Mouse (Mus musculus) spleen, adult 18-20 months (tissue): ENCODE measurements around the gene Islr2.

ENCODE experiments used
- DNase-seq, 2 experiments: peaks; one replicate each; pipeline ENCODE4 v3.0.0; 2022; ENCODE audit warnings: mixed read lengths in 2 of 2

The Islr2 gene

DNA sequence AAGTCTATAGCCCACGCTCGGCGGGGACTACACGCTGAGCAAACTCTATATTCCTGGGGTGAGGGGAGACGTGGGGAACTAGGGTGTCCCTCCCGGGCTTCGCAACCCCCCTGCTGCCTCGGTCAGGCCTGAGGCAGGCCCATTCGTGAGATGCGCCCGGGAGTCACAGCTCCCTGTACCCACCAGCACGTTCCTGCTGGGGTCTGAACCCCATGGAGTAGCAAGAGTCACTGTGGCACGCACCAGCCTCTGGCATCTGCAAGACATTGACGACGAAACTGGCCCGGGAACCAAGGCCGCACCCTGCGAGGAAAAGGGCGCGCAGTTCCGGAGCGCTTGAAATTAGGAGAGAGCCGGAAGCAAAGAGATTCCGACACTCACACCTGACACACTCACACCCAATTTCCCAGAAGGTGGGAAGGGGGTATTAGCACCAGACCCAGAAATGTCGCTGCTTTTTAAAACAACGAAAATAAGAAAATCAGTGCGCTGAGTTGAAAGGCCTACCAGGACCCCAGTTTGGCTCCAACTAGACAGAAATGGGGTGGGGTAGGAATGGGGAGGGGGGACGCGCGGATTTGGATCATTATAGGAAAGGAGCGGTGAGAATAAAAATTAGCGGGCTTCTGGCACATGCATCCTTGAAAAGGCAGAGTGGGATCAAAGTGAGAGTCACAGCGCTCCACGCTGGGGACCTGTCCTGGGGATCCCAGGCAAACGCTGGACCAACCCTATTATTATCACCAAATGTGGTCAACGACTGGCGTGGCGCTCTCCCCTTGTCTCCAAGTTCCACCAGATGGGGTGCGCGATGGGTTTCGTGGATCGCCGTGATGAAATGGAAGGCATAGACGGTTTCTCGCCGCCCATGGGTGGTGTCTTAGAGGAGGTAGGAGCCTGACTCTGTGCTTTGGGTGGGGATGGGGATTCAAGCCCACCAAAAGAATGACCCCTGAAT lies 7.2 kb downstream of the Islr2 start:
- DNase-seq, result no peak

DNA sequence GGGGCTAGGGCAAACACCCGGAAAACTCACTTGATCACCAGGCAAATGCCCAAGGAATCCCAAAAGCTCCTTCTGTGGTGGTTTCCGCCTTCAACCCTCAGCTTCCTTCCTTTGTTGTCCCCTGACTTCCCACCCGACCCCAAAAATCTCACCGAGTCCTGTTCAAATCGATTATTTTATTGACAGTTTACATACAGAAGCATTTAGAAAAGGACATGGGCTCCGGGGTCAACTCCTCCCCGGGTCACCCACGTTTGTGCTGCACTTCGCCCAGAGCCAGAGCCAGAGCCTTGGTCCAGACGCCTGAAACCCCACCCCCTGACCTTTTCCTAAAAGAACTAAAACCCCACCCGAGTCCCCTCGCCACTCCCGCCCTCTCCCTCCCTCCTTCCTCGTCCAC lies 8.0 kb downstream of the Islr2 start:
- DNase-seq, result no peak

DNA sequence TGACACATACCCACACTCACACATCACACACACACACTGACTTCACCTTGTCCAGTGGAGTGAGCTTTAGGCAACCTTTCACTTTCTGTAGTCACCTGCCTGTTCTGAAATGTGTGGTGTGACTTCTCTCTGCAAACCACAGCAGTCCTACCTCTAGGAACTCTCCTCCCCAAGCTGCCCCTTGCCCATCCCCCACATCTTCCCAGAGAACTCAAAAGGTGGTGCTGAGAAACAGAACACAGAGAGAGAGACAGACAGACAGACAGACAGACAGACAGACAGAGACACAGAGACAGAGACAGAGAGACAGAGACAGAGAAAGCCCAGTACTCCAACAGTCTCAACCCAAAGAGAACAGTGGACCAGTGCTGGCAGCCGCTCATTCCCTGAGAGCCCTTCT lies 8.4 kb downstream of the Islr2 start:
- no peak for DNase-seq

DNA sequence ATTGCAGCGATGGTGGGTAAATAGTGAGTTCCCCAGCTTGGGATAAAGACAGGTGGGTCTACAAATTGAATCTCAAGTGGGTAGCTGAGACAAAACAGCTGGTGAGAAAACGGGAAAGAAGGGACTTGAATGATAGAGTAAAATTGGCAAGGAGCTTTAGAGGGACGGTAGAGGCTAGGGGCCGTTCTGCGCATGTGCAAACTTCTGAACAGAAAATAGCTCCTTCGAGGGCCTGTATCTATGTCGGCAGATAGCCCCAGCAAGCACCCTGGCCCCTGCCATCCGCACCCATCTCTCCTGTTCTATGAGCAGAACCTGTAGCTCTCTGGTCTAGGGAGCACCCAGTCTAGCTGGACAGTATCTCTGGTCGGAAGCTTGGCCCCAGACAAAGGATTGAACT lies 9.9 kb downstream of the Islr2 start:
- no peak for DNase-seq

DNA sequence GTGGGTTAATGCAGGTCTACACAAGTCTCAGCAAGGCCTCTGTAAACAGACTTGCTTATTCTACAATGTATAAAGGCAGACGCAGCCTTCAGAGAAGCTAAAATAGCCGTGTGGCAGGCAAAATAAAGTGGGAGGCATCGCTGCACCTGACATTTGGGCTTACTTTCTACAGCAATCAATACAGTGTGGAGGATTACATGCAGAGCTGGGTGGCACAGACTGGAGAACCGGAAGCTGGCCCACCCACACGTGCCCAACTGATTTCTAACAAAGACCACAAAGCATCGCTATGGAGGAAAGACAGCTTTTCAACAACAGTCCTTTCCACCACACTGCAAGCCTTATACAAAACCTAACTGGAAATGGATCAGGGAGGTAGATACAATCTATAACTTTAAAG lies 19.7 kb downstream of the Islr2 start:
- no peak for DNase-seq

DNA sequence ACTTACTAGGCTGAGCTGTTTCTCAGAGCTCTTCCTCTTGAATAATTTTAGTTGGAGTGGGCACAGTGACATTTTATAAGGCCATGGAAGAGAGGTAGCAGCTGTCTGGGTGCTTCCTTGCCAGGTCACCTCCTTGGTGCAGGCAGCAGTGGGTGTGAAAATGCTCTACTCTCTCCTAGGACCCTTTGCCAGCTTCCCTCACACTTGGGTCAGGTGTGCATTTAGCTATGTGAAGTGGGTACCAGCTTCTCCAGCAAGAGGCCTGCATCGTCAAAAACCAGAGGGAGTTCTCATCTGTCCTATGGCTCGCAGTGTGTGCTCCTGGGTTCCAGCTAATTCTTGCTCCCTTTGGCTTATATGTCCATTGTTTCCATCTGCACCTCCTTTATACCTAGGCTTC lies 24.7 kb downstream of the Islr2 start:
- no peak for DNase-seq

DNA sequence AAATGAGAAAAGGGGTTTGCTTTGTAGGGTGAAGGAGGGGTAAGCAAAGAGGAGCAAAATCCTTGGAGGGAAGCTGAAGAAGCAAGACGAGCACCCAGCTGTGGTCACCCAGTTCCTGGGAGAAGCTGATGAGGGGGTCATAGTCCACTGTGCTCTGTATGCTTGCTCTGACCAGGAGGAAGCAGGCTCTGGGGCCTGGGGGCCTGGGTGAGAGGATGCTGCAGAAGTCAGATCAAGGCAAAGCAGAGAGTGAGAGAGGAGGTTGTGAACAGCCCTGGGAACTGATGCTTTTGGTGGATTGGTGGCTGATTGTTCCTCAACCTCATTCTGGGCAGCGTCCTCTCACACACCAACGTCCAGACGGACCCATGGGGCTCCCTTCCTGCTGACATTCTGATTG lies 27.0 kb downstream of the Islr2 start:
- no peak for DNase-seq

DNA sequence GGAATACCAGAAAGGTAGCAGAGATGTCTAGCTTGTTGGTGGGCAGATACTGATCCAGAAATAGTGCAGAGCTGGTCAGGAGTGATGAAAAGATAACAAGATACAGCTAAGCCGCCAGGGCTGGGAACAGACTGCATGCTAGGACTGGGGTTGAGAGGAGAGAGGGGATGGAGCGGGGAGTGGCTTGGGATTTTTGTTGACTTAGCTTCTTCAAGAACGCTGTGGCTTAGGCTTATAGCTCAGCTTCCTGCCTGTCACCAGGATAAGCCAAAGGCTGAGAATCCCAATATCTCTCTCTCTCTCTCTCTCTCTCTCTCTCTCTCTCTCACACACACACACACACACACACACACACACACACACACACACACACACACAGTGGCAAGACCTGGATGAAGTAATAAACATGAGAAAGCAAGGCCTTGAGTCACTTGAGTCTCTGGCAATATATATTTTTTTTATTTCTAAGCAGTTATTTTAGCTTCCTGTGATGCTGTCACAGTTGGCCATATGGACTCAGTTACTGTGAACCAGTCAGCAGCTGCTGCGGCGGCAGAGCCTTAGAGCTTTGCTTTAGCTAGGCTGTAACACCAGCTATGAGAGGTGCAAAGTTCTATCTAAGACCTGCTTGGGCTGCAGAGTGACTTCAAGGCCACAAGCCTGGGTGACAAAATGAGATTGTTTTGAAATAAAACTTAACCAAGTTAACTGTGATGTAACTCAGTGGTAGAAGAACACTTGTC lies 28.2 kb downstream of the Islr2 start:
- DNase-seq, result no peak

DNA sequence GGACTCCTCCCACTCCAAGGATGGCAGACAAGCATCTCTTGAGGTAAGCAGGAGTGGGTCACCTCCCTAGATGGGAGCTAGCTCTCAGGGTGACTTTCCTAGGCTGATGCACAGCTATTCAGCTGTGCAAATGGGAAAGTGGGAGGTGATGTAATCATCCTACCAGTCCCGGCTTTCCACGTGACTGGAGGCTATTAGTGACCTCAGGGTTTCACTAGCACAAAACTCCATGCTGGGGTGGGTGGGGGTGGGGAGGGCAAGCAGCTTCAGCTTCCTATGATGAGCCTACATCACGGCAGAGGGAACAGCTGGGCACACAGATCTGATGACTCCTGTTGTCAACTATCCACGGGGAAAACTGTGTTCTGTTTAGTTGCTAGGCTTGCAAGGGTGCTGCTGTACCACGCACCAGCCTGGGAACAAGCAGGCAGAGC lies 29.3 kb downstream of the Islr2 start:
- no peak for DNase-seq

DNA sequence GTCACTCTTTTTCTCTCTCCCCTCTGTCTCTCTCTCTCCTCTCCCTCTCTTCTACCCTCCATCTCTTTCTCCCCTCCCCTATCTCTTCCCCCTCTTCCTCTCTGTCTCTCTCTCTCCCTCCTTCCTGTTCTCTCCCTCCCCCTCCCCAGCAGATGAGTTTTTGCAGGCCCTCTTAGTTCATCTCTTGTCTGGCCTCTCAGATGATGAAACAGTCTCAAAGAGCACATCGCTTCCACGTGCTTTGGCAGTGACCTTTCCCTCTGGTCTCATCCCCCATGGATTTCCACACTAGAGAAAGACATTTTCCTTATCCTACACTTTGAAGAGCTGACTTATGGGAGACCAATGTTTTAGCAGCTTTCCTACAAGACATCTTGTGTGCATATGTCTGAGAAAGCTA lies 31.3 kb downstream of the Islr2 start:
- DNase-seq, result no peak

DNA sequence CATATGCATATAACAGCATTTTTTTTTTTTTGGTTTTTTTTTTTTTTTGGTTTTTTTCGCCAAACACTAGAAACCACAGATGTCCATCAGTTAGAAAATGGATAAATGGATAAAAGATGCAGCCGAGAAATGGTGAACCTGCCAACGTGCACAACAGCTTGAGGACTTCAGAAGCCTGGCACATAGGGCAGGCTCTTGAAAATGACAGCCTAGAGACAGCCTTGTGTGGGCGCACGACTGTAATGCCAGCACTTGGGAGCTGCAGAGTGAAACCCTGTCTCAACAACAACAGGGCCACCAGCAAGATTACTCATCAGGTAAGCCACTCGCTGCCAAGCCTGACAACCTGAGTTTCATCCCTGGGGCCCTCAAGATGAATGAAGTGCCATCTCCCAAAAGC lies 34.7 kb downstream of the Islr2 start:
- DNase-seq, result no peak

DNA sequence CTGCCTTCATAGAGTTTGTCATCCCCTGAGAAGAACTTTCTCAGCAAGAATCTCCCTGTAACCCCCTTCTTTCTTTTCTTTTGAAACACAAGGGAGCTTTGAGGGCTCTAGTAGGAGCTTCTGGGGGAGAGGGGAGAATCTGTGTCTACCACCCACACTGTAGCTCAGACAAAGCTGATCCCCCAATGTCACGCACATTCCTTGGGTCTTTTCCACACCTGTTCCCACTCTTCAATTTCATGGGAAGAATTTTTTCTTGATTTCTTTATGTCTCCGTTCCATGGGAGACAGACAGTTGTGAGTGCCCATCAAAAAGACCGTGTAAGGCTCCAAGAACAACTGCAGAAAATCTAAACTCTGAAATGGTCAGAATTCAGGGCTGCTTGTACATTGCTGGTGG lies 35.2 kb downstream of the Islr2 start:
- no peak for DNase-seq

DNA sequence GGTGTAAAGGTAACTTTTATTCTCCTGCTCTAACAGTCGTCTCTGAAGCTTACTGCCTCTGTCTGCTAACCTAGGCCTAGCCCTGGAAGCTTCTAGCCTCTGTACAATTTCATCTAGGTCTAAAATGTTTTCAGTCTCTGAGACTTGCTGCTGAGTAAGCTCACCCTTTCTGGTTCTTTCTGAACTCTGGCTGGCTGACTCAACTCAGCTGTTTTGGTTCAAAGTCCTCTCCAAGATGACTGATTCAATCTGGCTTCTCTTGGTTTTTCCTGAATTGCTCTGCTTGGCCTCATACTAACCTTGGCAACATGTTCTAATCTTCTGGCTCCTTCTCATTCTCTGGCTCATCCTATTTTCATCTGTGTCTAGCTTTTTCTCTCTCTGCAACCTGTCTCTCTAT lies 38.3 kb downstream of the Islr2 start:
- DNase-seq, result no peak

DNA sequence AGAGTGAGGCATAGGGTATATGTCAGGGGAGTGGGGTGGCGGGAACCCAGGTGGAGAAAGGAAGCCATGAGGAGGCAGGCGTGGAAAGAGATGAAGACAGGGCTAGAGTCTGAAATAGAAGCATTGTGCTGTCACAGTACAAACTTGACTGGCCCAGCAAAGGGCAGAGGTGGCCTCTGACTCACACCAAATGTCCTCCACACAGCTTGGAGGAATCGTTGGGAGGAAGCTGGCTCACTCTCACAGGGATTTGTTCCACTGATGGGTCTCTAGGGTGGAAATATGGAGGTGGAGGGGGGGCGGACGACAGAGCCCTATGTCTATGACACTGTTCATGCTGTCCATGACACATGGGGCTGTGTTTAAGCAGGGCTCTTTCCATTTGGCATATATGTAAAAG lies 41.0 kb downstream of the Islr2 start:
- DNase-seq, result no peak

DNA sequence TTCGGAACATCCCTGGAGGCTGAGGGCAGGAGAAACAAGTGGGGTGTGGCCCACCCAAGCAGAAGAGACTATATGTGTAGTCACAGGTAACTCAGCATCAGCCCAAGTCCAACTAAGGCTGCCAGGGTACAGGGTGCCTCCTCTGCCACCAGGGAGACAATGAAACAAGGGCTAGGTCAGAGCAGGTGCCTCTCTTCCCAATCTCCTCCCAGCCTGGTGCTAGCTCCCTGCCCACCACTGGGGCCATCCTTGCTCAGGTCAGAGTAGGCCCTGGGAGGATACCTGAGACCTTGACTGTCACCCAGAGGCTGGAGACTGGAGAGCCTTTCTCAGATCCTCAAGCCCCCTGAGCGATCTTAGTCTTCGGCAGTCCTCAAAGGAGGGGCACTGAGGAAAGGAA lies 41.9 kb downstream of the Islr2 start:
- DNase-seq, result no peak

DNA sequence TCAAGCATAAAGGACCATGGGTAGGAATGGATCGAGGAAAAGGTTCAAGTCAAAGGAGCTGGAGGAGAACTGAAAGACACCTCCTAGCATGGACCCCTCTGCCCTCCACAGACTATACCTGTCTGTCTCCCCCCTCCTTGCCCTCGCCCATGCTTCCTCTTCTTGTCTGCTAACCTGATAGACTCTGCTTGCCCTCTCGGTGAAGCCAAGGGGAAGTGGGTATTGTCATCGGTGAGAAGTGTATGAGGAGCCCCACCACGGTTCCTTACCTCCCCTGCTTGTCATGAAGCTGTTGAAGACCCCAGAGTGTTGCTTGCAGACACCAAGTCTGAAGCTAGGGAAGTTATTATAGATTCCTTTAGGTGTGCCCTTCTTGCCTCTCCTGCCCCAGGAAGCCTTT lies 43.8 kb downstream of the Islr2 start:
- no peak for DNase-seq

DNA sequence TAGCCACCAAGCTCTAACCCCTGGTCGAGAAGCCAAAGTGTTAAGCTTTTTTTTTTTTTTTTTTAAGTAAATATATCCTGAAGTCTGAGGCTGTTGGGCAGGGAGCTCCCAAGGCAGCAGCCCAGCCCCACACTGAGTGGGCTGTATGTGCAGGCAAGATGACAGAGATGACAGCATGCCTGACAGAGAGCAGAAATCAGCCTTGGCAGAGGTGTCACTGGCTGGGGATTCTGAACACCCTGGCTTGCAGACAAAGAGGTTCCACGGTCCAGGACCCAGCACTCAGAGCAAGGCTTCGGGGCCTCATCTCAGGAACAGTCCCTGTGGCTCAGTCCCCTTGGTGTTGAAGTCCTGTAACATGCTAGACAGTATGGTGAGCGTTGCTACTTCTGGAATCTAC lies 44.3 kb downstream of the Islr2 start:
- no peak for DNase-seq

DNA sequence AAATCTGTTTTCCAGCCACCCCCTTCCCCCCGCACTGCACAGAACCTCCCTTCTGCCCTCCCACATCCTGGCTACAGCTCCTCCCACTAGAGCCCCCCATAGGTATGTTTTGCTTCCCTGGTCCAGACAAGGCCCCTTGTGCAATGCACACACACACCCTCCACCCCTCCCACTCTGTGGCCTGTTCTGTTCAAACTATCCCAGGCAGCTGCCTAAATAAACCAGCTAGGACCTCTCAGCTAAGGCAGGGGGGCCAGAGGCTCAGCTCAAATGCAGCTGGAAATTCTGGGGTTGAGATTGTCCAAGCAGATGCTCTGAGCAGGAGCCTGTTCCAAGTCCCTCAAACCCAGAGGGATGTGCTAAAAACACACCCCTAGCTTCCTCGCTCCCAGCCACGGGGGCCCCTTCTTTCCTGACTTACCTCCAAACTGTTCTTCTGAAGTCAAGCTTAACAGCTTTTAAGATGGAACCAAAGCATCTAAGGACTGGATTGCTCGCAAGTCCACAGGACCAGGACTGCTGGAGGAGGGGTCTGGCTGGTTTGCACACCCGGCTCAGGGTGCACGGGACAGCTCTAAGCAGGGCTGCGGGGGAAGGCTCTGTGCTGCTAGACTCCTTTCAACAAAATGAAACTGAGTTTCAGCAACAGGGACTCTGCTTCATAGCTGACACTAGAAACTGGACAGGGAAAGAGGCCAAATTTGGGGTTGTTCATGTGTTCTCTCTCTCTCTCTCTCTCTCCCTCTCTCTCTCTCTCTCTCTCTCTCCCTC lies 45.4 kb downstream of the Islr2 start:
- DNase-seq, result no peak

DNA sequence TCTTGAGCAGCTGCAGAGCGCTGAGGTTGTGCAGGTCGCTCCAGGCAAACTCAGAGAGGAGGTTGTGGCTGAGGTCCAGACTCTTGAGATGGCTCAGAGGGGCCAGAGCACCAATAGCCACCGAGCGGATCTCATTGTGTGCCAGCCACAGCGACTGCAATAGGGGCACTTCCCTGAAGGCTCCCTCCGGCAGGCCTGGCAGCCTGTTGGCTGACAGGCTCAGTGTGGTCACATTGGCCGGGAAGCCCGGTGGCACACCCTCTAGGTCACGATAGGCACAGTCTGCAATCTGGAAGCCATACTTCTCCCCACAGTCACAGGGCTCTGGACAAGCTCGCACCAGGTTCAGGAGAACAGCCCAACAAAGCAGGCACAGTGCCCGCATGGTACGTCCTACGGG lies 46.3 kb downstream of the Islr2 start:
- no peak for DNase-seq

DNA sequence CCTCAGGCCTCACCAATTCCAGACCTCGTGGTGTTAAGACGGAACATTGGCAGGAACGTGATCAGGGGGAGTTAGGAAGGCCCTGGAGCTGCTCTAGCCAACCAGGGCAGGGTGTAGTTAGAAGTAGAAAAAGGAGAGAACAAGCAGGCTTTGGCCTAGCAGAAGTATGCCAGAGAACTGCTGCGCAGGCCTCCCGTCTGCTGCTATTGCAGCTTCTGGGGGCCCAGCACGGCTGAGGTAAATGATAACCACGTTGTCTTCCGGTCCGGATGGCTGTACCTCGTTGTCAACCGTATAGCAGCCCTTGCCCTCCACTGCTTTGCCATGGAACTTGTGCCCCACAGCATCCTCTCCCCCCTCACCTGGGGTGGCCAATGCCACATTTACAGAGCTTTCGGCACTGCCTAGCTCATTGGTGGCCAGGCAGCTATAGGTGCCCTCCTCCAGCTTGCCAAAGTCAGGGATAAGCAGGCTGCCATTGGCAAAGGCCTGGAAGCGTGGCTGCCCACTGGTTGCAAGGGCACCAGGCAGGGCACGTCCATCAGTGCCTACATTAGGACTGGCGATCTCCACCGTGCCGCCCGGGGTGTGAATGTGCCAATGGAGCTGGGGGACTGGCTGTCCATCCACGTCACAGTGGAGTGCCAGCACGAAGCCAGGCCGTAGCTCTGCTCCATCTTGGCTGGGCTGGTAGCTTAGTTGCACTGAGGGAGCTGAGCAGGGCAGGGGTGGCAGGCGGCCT lies 47.1 kb downstream of the Islr2 start:
- no peak for DNase-seq

DNA sequence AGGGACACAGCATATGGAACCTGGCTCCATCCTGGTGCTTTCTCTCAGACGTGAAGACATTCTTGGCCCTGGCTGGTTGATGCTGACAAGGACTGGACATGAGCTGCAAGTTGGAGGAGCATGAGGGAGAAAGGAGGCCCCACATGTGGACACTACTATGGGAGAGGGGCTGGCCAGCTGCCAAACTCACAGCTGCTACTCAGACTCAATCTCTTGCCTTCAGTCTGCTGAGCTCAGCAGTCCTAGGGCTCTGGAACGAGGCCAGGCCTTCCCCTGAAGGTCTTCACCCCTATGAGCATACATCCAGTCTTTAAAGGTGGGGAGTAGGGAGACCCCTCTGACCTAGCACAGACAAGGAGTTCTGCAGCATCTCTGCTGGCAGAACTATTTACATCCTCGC lies 48.8 kb downstream of the Islr2 start:
- no peak for DNase-seq

DNA sequence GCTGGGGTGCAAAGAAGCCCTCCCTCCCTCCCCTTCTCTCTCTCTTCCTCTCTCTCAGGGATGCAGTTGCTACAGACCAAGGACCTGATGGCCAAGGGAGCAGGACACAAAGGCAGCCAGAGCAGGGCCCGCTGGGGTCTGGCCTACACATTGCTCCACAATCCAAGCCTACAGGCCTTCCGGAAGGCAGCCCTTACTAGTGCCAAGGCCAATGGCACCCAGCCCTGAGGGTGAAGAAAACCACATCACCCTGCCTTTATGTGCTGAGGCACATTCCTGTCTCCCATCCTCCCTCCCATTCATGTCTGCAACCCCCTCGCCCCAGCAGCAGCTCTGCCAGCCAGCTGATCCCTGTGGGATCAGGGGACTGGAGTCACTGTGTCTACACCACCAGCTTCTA lies 51.0 kb downstream of the Islr2 start:
- DNase-seq, result no peak
